Mouse (Mus musculus): ENCODE results near the gene Gm21725.
"Not testable (repeated sequence)": the region's sequence is repeated elsewhere in the genome, so short reads cannot be mapped to it uniquely, and the experiment has no call there.

Gm21725 gene

DNA sequence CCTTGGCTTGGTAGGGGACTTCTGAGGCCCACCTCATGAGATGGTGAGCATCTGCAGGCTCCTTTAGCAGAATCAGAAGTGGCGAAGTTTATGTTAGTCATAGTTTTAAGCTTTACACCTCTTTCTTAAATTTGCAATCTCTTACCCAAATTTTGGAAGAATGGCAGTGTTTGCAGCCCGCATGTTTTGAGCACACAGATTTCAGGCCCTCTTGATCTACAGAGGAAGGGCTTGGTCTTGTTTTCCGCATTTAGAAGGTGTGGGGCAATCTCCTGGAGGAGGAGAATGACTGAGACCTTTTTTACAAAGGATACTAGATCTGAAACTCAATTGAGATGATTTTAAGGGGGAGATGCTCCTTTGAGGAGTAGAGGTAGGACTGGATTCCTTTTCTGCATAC lies at the start of gene Gm21725:
Gm21725 (minus strand) TSS at position 101 of the 400 bp plus-strand sequence.
- not testable (repeated sequence) for DNase-seq
